Mouse (Mus musculus): ENCODE measurements at regions not wholly inside any gene's neighbourhood (a gene's known extent, or its start where the extent isn't known, plus 50 kb on each side); places are given as distances from the start of the nearest gene placed in this dataset.

DNA sequence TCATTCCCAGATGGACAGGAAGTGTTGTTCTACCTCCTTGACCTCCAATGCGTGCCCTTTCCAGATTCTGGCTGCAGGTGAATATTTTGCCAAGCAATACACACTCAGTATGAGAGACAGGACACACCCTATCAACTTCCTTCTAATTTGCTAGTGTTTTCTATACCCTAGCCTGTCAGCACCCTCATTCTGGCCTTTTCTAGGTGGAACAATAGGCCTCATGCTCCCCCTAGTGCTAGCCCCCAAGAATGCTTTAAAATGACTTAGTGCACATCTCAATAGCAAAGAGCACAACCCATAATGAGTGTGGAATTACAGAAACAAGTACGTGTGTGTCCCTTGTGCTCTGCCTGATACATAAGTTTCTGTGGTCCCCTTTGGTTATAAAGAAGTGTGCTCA is 161.1 kb downstream of the Ibtk start:
- H3K9me3 ChIP-seq (replicated peaks): peaks cover 5% of the 10 kb centered on the region
- no peak overlapping the region for H3K9ac ChIP-seq (replicated peaks)
- H3K27me3 ChIP-seq (replicated peaks): no peaks in the 10 kb centered on the region
- WGBS: 45% methylated on average over 2 of the region's 2 CpGs
- no peaks in the 10 kb centered on the region for H3K4me1 ChIP-seq
- H3K4me2 ChIP-seq: no peak overlapping the region
- H3K4me3 ChIP-seq (replicated peaks): no peak overlapping the region
- H3K27ac ChIP-seq (replicated peaks): no peak overlapping the region
- no peaks in the 10 kb centered on the region for H3K36me3 ChIP-seq
- ATAC-seq (ENCODE audit: low FRiP score): no peak

DNA sequence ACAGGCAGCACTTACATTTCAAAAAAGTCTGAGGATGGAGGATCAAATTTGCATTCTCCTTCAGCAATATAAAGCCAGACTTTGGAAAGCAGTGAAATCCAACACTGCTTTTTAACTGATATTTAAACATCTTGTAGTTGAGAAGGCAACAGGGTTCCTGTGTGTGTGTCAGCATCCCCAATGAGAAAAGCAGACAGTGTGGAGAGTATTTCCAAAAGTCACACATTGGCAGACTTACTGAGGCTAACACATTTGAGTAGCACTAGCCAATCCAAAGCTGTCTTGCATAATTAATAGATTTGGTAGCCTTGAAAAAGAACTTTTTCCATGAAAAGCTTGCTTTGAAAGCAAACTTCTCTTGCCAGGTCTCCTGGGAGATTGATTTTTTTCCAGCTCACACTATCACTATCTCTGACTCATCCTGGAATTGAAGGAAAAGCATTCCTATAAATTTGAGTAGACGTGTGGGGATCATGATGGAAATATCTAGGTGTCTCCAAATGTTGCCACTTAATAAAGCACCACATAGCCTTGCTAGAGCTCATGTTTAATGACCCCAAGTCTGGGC is 168.0 kb downstream of the Ibtk start:
- Histone ChIP-seq H3K36me3 (no peaks in the 10 kb centered on the region), H3K9ac (replicated peaks) (no peak overlapping the region), H3K27me3 (replicated peaks) (no peaks in the 10 kb centered on the region), H3K27ac (replicated peaks) (no peak overlapping the region), H3K4me3 (replicated peaks) (no peak overlapping the region), H3K9me3 (replicated peaks) (peaks cover 5% of the 10 kb centered on the region), H3K4me2 (no peak overlapping the region), H3K4me1 (no peaks in the 10 kb centered on the region)
- no peak for ATAC-seq (ENCODE audit: low FRiP score)
- 75% methylated on average over 1 of the region's 1 CpGs for WGBS

DNA sequence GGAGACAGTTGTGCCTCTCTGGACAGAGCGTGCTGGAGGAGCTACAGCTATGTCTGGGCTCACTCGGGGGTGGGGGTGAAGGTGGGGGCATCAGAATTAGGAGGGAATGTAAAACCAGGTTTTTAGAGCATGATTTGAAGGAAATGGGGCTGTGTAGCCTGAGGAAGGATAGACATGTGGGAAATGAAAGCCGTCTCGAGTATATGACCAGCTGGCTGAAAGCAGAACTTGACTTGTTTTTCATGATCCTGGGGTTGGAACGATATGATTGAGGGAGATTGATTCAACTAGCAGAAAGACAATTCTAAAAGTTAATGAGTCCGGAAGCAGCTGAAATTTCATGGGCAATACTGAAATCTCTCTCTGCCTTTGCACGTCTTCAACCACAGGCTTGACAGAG is 171.3 kb downstream of the Ibtk start:
- no peak for ATAC-seq (ENCODE audit: low FRiP score)
- no peaks in the 10 kb centered on the region for H3K27me3 ChIP-seq (replicated peaks)
- no peak overlapping the region for H3K27ac ChIP-seq (replicated peaks)
- H3K36me3 ChIP-seq: no peaks in the 10 kb centered on the region
- no peak overlapping the region for H3K4me2 ChIP-seq
- H3K9me3 ChIP-seq (replicated peaks): no peaks in the 10 kb centered on the region
- H3K4me1 ChIP-seq: no peaks in the 10 kb centered on the region
- no peak overlapping the region for H3K4me3 ChIP-seq (replicated peaks)
- WGBS: 86% methylated on average over 7 of the region's 7 CpGs
- no peak overlapping the region for H3K9ac ChIP-seq (replicated peaks)

DNA sequence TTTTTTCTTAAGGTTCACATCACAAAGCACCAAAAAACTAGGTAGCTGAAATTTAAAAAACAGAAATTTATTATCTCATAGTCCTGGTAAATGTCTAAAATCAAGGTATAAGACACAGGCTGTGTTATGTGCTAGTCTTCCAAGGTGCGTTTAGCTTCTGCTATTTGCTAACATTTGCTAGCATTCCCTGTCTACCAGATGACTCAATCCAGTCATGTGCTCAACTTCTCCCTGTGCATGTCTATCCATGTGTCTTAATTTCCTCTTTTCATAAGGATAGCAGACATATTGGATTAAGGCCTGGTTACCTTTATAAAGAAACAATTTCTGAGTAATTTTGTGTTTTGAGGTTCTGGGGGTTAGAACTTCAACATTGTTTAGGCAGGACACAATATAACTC is 171.8 kb downstream of the Ibtk start:
- Histone ChIP-seq H3K4me3 (replicated peaks) (no peak overlapping the region), H3K27me3 (replicated peaks) (no peaks in the 10 kb centered on the region), H3K9me3 (replicated peaks) (no peaks in the 10 kb centered on the region), H3K4me1 (no peaks in the 10 kb centered on the region), H3K27ac (replicated peaks) (no peak overlapping the region), H3K4me2 (no peak overlapping the region), H3K36me3 (no peaks in the 10 kb centered on the region), H3K9ac (replicated peaks) (no peak overlapping the region)
- no peak for ATAC-seq (ENCODE audit: low FRiP score)
- 95% methylated on average over 1 of the region's 1 CpGs for WGBS

DNA sequence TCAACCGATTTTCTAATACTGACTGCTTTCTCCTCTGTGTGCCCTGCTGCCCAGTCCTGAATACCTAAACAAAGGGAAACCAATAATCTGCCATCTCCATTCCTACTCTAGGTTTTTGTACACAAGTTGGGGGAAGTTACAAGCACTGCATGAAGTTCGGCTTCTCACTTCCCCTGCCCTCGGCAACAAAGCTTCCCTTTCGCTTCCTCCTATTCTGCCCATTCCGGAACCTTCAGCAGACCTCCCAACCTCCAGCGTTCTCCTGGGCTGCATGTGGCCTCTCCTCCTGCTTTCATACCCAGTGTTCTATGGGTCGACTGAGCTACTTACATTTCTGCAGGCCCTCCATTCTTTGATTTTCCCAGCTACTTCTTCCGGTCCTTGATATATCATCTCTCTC is 180.3 kb downstream of the Ibtk start:
- H3K4me3 ChIP-seq (replicated peaks): no peak overlapping the region
- H3K9me3 ChIP-seq (replicated peaks): no peaks in the 10 kb centered on the region
- no peaks in the 10 kb centered on the region for H3K4me1 ChIP-seq
- no peak overlapping the region for H3K27ac ChIP-seq (replicated peaks)
- H3K4me2 ChIP-seq: no peak overlapping the region
- no peaks in the 10 kb centered on the region for H3K36me3 ChIP-seq
- no peaks in the 10 kb centered on the region for H3K27me3 ChIP-seq (replicated peaks)
- no peak for ATAC-seq (ENCODE audit: low FRiP score)
- H3K9ac ChIP-seq (replicated peaks): no peak overlapping the region
- 91% methylated on average over 8 of the region's 8 CpGs for WGBS

DNA sequence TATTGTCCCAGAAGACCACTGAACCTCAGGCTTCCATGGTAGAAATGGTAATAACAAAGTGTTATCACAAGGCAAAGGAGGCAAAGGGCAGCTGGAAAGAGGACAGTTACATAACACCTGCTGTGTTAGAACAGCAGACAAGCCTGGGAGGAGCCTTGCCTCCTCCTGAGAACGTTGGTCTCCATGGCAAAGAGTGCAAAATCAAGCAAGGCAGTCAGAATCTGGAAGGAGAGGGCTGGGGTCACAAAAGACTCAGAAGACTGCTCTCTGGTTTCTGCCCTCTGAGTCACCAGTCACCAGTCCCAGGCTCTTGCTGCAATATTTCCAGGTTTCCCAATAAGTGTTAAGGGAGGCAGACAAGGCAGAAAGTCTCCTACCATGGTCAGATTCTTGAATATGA is 197.3 kb downstream of the Ibtk start:
- Histone ChIP-seq H3K27ac (replicated peaks) (no peak overlapping the region), H3K4me3 (replicated peaks) (no peak overlapping the region), H3K36me3 (no peaks in the 10 kb centered on the region), H3K4me1 (no peaks in the 10 kb centered on the region), H3K27me3 (replicated peaks) (no peaks in the 10 kb centered on the region), H3K9me3 (replicated peaks) (no peaks in the 10 kb centered on the region), H3K4me2 (no peak overlapping the region), H3K9ac (replicated peaks) (no peak overlapping the region)
- WGBS: 41% methylated on average over 1 of the region's 1 CpGs
- no peak for ATAC-seq (ENCODE audit: low FRiP score)

DNA sequence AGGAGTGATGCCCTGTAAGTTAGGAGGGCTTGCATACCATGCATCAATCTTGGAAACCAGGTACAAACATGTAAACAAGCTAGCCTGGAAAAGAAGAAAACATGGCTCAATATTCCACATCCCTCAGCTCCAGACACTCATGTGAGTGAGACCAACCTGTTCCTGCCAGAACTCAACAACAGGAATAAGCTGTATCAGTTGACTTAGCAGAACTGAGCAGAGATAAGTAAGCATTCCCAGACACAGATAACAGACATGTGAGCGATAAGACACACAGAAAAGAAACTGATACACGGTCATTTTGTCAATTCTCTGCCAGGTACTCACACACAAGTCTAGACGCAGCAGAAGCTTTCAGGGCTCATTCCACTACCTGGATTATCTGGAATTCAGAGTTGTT is 198.7 kb downstream of the Ibtk start:
- WGBS: 93% methylated on average over 3 of the region's 3 CpGs

DNA sequence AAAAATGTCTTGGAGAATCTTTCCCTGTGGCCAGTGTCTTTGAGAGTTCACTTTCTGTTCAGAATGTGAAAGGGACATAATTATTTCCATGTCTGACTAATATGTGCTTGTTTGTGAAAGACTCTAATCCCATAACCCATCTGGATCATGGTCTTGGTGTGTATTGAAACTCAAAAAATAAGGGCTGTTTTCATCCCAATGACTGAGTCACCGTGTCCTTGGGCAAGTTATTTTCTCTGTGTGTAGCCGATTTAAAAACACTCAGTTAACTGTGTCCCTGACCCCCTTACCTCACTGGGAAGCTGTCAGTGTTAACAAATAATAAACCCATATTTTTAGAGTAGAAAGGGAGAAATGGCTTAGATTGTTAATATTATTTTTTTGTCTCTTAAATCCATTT is 202.9 kb downstream of the Ibtk start:
- H3K9me3 ChIP-seq (replicated peaks): no peaks in the 10 kb centered on the region
- no peak overlapping the region for H3K4me2 ChIP-seq
- no peaks in the 10 kb centered on the region for H3K27me3 ChIP-seq (replicated peaks)
- H3K27ac ChIP-seq (replicated peaks): no peak overlapping the region
- H3K36me3 ChIP-seq: no peaks in the 10 kb centered on the region
- ATAC-seq (ENCODE audit: low FRiP score): no peak
- H3K4me1 ChIP-seq: no peaks in the 10 kb centered on the region
- no peak overlapping the region for H3K4me3 ChIP-seq (replicated peaks)
- no peak overlapping the region for H3K9ac ChIP-seq (replicated peaks)
- 75% methylated on average over 2 of the region's 2 CpGs for WGBS

More for the DNA sequence above, 198.7 kb downstream of the Ibtk start:
- Histone ChIP-seq H3K4me2 (no peak overlapping the region), H3K36me3 (no peaks in the 10 kb centered on the region), H3K9ac (replicated peaks) (no peak overlapping the region), H3K27ac (replicated peaks) (no peak overlapping the region), H3K4me1 (no peaks in the 10 kb centered on the region), H3K27me3 (replicated peaks) (no peaks in the 10 kb centered on the region), H3K9me3 (replicated peaks) (no peaks in the 10 kb centered on the region), H3K4me3 (replicated peaks) (no peak overlapping the region)
- no peak for ATAC-seq (ENCODE audit: low FRiP score)

DNA sequence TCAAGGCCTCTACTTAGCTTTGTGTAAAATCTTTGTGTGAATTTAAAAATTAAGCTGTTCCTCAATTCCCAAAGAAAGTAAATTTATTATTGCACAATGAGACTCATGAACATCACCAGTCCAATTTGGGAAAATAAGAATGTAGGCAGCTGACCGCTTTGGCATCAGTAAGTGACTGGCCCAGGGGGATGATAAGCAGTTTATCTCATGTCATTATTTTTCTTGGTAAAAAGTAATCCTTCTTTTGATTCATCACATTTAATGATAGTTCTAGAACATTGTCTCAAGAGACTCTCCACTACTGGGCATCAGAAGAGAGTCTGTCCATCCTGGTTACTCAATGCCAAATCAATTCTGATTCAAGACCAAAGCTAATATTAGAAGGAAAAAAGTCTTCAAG is 203.6 kb downstream of the Ibtk start:
- Histone ChIP-seq H3K27ac (replicated peaks) (no peak overlapping the region), H3K9me3 (replicated peaks) (no peaks in the 10 kb centered on the region), H3K4me2 (no peak overlapping the region), H3K4me3 (replicated peaks) (no peak overlapping the region), H3K4me1 (no peaks in the 10 kb centered on the region), H3K36me3 (no peaks in the 10 kb centered on the region), H3K9ac (replicated peaks) (no peak overlapping the region), H3K27me3 (replicated peaks) (no peaks in the 10 kb centered on the region)
- 85% methylated on average over 1 of the region's 1 CpGs for WGBS
- ATAC-seq (ENCODE audit: low FRiP score): no peak

DNA sequence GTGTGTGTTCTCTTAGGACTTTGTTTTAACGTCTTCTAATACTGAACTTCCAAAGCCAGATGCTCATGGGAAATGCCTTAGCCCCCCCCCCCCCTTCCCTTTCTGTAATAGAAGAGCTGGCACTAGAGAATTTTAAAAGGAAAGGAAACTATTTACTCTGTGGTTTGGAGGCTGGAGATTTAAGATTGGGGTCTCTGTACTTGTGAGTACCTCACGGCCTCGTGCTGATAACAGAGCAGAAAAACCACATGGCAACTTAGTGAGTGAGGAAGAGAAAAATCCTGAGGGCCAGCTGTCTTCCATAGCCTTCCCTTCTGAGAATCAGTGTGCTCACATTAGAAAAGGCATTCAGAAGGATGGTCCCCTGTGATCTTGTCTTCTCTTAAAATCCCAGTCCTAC is 210.6 kb downstream of the Ibtk start:
- H3K27ac ChIP-seq (replicated peaks): no peak overlapping the region
- H3K9ac ChIP-seq (replicated peaks): no peak overlapping the region
- 85% methylated on average over 3 of the region's 3 CpGs for WGBS
- no peaks in the 10 kb centered on the region for H3K9me3 ChIP-seq (replicated peaks)
- H3K4me3 ChIP-seq (replicated peaks): no peak overlapping the region
- no peaks in the 10 kb centered on the region for H3K36me3 ChIP-seq
- no peak for ATAC-seq (ENCODE audit: low FRiP score)
- H3K4me2 ChIP-seq: no peak overlapping the region
- H3K4me1 ChIP-seq: no peaks in the 10 kb centered on the region
- H3K27me3 ChIP-seq (replicated peaks): no peaks in the 10 kb centered on the region

DNA sequence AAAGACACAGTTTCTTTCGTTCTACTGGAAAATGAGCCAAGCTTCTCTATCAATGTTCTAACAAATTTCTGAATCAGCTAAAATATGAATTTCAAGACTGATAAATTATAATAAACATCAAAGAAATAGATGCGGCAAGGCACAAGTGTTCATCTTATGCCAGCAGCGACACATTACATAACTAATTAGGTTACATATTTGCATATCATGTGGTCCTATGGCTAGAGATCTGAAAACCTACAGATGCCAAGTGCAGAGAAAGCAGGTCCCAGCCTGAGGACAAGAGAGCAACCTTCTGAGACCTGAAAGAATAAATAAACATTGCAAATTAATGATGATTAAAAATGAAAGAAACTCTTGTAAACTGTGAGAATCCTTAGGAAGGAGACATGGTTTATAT is 201.3 kb upstream of the Tent5a start:
- Histone ChIP-seq H3K27ac (replicated peaks) (no peak overlapping the region), H3K4me3 (replicated peaks) (no peak overlapping the region), H3K36me3 (no peaks in the 10 kb centered on the region), H3K27me3 (replicated peaks) (no peaks in the 10 kb centered on the region), H3K4me2 (no peak overlapping the region), H3K4me1 (no peaks in the 10 kb centered on the region), H3K9ac (replicated peaks) (no peak overlapping the region), H3K9me3 (replicated peaks) (no peaks in the 10 kb centered on the region)
- WGBS: 93% methylated on average over 3 of the region's 3 CpGs
- no peak for ATAC-seq (ENCODE audit: low FRiP score)

DNA sequence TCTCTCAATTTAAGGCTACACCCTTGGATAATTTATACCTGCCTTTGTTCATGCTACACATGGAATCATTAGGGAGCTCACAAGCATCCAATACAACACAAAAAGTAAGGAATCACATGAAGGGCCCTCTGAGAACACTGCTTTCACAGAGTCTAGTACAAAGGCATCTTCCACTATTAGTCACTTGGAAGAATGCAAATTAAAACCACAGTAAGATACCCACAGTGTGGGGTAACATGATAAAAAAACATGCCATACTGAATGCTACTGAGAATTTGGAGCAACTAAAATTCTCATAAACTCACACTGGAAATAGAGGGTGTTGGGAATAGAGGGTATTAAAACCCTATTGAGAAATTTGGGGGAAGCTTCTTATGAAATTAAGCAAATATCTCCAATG is 197.6 kb upstream of the Tent5a start:
- Histone ChIP-seq H3K9ac (replicated peaks) (no peak overlapping the region), H3K27me3 (replicated peaks) (no peaks in the 10 kb centered on the region), H3K36me3 (no peaks in the 10 kb centered on the region), H3K4me3 (replicated peaks) (no peak overlapping the region), H3K27ac (replicated peaks) (no peak overlapping the region), H3K4me2 (no peak overlapping the region), H3K4me1 (no peaks in the 10 kb centered on the region), H3K9me3 (replicated peaks) (no peaks in the 10 kb centered on the region)
- ATAC-seq (ENCODE audit: low FRiP score): no peak

DNA sequence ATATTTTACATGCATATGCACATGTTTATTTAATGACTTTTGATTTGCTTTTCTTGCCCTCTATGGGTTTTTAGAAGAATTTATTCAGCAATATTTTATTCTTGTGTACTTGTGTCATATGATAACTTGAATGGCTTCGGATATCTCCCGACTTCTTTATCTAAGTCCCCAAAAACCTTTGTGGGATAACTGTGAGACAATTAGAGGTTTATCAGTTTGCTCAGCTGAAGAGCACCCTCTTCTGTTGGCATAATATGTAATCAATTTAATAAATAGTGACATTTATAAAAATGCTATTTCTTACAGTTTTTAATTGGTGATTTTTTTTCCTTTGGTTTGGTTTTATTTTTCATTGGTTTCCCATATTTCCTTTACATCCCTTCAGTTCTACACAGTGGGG is 194.2 kb upstream of the Tent5a start:
- Histone ChIP-seq H3K4me2 (no peak overlapping the region), H3K27me3 (replicated peaks) (no peaks in the 10 kb centered on the region), H3K9me3 (replicated peaks) (no peaks in the 10 kb centered on the region), H3K36me3 (no peaks in the 10 kb centered on the region), H3K4me3 (replicated peaks) (no peak overlapping the region), H3K27ac (replicated peaks) (no peak overlapping the region), H3K4me1 (no peaks in the 10 kb centered on the region), H3K9ac (replicated peaks) (no peak overlapping the region)
- ATAC-seq (ENCODE audit: low FRiP score): no peak
- WGBS: 84% methylated on average over 2 of the region's 2 CpGs
